Mouse (Mus musculus): ENCODE results near the gene Arpc1b. TPM values are rescaled to one million over a fixed set of nuclear protein-coding genes. Genes with fewer than 3 reads are reported as not detected.
"Not testable (repeated sequence)": the region's sequence is repeated elsewhere in the genome, so short reads cannot be mapped to it uniquely, and the experiment has no call there.

Arpc1b gene
- polyA plus RNA-seq (2015; fragmentation: Nextera tagmentation; extraction: Ambion mirVana) = 95.1 and 106 TPM in 2 replicates

GRCm38 (mm10) chr5:145114071-145114605, at the start of gene Arpc1b:
TSS of gene Arpc1b (plus strand) at chr5:145114215.
- H3K36me3 ChIP-seq = peaks cover 32% of the 10 kb centered on the region
- H3K9me3 ChIP-seq = no peaks in the 10 kb centered on the region
- peak within 1 kb of the TSS; percentile 45 for H3K4me3 ChIP-seq
- peak; percentile 30 for ATAC-seq (ENCODE audit: low read depth)
- under 1% methylated on average over 53 of the region's 53 CpGs for WGBS
- H3K4me2 ChIP-seq = peak within 1 kb of the TSS; percentile 60
- peaks cover 15% of the 10 kb centered on the region for H3K4me1 ChIP-seq (replicated peaks)
- H3K27me3 ChIP-seq = peaks cover 21% of the 10 kb centered on the region
- peak within 1 kb of the TSS; percentile 65 for H3K9ac ChIP-seq
- H3K27ac ChIP-seq (replicated peaks) = no peak within 1 kb of the TSS

DNA sequence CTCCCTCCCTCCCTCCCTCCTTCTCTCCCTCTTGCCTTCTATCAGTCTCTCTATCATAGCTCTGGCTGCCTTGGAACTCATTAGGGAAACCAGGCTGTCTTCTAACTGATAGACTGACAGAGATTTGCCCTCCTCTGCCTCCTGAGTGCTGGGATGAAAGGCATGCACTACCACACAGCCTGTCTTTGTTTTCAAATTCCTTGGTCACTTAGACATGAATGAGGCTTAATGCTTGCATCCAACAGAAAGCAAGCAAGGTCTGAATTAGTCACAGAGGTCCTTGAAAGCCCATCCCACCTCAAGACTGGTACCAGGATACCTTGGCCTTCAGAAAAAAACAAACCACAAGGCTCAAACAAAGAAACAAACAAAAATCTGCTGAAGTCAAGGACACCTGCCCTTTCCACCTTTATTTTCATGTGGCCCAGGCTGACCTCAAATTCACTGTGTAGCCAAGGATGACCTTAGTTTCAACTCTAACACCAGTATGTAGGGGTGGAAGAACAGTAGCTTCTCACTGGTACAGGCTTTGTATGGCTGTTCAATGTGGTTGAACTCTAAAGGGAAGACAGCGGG, 49.2 kb upstream of the Arpc1b start:
- no peaks in the 10 kb centered on the region for H3K9me3 ChIP-seq
- H3K27ac ChIP-seq (replicated peaks) = no peak overlapping the region
- 0 out of 2 replicates have a peak, but pooled peaks cover 7% of the 10 kb centered on the region for H3K27me3 ChIP-seq
- ATAC-seq (ENCODE audit: low read depth) = no peak
- WGBS = 92% methylated on average over 1 of the region's 1 CpGs
- no peak overlapping the region for H3K4me2 ChIP-seq
- H3K4me3 ChIP-seq = no peak overlapping the region
- no peaks in the 10 kb centered on the region for H3K36me3 ChIP-seq
- no peak overlapping the region for H3K9ac ChIP-seq
- no peaks in the 10 kb centered on the region for H3K4me1 ChIP-seq (replicated peaks)

DNA sequence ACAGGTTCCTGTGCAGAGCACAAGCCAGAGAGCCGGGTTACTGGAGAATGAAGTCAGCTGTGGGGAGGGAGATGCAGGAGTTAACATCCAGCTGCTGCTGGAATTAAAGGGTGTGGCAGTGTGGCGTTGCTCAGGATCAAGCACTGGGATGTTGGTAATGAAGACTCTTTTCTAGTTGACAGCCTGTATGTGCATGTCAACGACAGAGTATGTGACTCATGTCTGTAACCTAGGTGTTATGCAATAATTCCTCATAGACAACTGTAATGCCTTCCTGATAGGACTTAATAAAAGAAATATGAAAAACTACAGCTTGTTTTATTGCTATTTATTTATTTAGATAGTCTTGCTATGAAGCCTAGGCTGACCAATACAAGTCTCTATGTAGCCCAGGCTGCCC, 45.2 kb upstream of the Arpc1b start:
- no peaks in the 10 kb centered on the region for H3K9me3 ChIP-seq
- ATAC-seq (ENCODE audit: low read depth) = no peak
- WGBS = 63% methylated on average over 3 of the region's 3 CpGs
- H3K36me3 ChIP-seq = no peaks in the 10 kb centered on the region
- no peak overlapping the region for H3K27ac ChIP-seq (replicated peaks)
- H3K4me2 ChIP-seq = no peak overlapping the region
- H3K4me3 ChIP-seq = no peak overlapping the region
- H3K9ac ChIP-seq = no peak overlapping the region
- H3K4me1 ChIP-seq (replicated peaks) = no peaks in the 10 kb centered on the region
- 0 out of 2 replicates have a peak, but pooled peaks cover 7% of the 10 kb centered on the region for H3K27me3 ChIP-seq

GRCm38 (mm10) chr5:145069707-145070106, 44.3 kb upstream of the Arpc1b start:
- peak; percentile 43; the same call in 1 of the 2 replicates for ATAC-seq (ENCODE audit: low read depth)
- 0% methylated on average over 5 of the region's 5 CpGs for WGBS

DNA sequence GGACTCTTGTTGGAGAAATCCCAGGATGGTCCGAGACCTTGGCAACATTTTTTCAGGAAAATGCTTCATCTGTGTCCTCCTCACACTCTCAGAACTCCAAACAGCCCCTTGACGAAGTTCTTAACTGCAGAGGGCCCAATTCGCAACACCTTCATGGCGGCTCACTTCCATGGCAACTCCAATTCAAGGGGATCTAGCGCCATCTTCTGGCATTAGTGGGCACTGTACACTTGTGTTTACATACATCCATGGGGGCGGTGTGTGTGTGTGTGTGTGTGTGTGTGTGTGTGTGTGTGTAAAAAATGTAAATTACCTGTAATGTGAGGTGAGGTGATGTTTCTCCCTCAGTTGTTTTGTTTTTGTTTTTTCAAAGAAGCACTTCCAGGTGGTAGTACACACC, 42.7 kb upstream of the Arpc1b start:
- no peaks in the 10 kb centered on the region for H3K9me3 ChIP-seq
- WGBS = 58% methylated on average over 6 of the region's 6 CpGs
- H3K27me3 ChIP-seq = 0 out of 2 replicates have a peak, but pooled peaks cover 7% of the 10 kb centered on the region
- no peak for ATAC-seq (ENCODE audit: low read depth)
- H3K4me1 ChIP-seq (replicated peaks) = no peaks in the 10 kb centered on the region
- H3K4me2 ChIP-seq = no peak overlapping the region
- H3K36me3 ChIP-seq = no peaks in the 10 kb centered on the region
- no peak overlapping the region for H3K4me3 ChIP-seq
- no peak overlapping the region for H3K9ac ChIP-seq
- no peak overlapping the region for H3K27ac ChIP-seq (replicated peaks)

More at GRCm38 (mm10) chr5:145069707-145070106, 44.3 kb upstream of the Arpc1b start:
- Histone ChIP-seq H3K27ac (replicated peaks) (no peak overlapping the region), H3K9ac (no peak overlapping the region), H3K4me2 (no peak overlapping the region), H3K27me3 (0 out of 2 replicates have a peak, but pooled peaks cover 7% of the 10 kb centered on the region), H3K4me1 (replicated peaks) (no peaks in the 10 kb centered on the region), H3K4me3 (no peak overlapping the region), H3K36me3 (no peaks in the 10 kb centered on the region), H3K9me3 (no peaks in the 10 kb centered on the region)

DNA sequence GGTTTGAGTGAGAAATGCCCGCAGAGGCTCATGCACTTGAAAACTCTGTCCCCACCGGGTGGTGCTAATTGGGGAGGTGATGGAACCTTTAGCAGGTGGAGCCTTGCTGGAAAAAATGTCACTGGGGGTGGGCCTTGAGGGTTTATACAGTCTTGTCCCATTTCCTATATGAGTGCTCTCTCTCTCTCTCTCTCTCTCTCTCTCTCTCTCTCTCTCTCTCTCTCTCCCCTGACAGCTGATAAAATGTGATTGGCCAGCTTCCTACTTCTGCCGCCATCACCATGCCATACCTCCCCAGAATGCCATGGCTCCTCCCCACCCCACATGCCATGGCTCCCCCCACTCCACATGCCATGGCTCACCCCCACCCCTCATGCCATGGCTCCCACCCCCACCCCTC, 38.9 kb upstream of the Arpc1b start:
- H3K27me3 ChIP-seq = no peaks in the 10 kb centered on the region
- 66% methylated on average over 3 of the region's 3 CpGs for WGBS
- no peaks in the 10 kb centered on the region for H3K9me3 ChIP-seq
- H3K36me3 ChIP-seq = no peaks in the 10 kb centered on the region
- H3K27ac ChIP-seq (replicated peaks) = no peak overlapping the region
- H3K9ac ChIP-seq = no peak overlapping the region
- no peak overlapping the region for H3K4me3 ChIP-seq
- no peak for ATAC-seq (ENCODE audit: low read depth)
- H3K4me1 ChIP-seq (replicated peaks) = no peaks in the 10 kb centered on the region
- H3K4me2 ChIP-seq = no peak overlapping the region

DNA sequence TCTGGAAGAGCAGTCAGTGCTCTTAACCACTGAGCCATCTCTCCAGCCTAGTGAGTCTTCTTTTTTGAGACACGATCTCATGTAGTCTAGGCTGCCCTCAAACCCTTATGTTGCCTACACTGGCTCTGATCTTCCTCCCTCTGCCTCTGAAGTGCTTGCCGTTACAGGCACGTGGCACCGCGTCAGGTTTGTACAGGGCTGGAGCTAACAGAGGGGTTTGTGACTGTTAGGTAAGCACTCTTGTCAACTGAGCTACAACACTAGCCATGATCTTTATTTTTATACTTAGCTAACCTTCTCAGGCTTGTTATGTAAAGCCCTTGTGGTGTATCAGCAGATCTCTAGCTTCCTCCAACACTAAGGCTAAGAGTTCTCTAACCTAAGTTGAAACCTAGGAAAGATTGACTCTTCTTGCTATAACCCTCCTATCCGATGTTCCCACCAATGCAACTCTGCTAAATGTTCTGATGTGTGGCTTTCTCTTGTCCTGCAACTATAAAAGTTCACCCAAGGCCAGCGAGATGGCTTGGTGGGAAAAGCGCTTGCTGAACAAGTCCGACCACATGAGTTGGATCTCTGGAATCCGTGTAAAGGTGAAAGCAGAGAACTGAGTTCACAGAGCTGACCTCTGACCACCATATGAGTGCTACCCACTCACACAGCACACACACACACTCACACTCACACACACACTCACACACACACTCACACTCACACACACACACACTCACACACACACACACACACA, 32.0 kb upstream of the Arpc1b start:
- WGBS = 90% methylated on average over 10 of the region's 10 CpGs
- Histone ChIP-seq H3K4me3 (no peak overlapping the region), H3K9ac (no peak overlapping the region), H3K27ac (replicated peaks) (no peak overlapping the region), H3K9me3 (no peaks in the 10 kb centered on the region), H3K4me2 (no peak overlapping the region), H3K36me3 (peaks cover 4% of the 10 kb centered on the region; the same call in 1 of the 2 replicates), H3K27me3 (no peaks in the 10 kb centered on the region), H3K4me1 (replicated peaks) (peaks cover 19% of the 10 kb centered on the region)
- ATAC-seq (ENCODE audit: low read depth) = no peak

GRCm38 (mm10) chr5:145083201-145083600, 30.8 kb upstream of the Arpc1b start:
- not testable (repeated sequence) for H3K36me3 ChIP-seq
- peak; percentile 44 for ATAC-seq (ENCODE audit: low read depth)
- WGBS = 60% methylated on average over 6 of the region's 6 CpGs

GRCm38 (mm10) chr5:145083632-145084451, 30.2 kb upstream of the Arpc1b start, which contains the start of the genes Arpc1a and Kpna7:
TSS of gene Arpc1a (plus strand) at chr5:145083830.
TSS of gene Kpna7 (minus strand) at chr5:145084030.
- peaks cover 13% of the 10 kb centered on the region for H3K36me3 ChIP-seq
- WGBS = 1% methylated on average over 54 of the region's 54 CpGs
- H3K4me3 ChIP-seq = peak within 1 kb of the TSS; percentile 78
- no peaks in the 10 kb centered on the region for H3K9me3 ChIP-seq
- H3K27ac ChIP-seq (replicated peaks) = peak within 1 kb of the TSS; percentile 91
- peak within 1 kb of the TSS; percentile 94 for H3K9ac ChIP-seq
- peak; percentile 97 for ATAC-seq (ENCODE audit: low read depth)
- peak within 1 kb of the TSS; percentile 83 for H3K4me2 ChIP-seq
- H3K4me1 ChIP-seq (replicated peaks) = peaks cover 19% of the 10 kb centered on the region
- no peaks in the 10 kb centered on the region for H3K27me3 ChIP-seq

More at GRCm38 (mm10) chr5:145083201-145083600, 30.8 kb upstream of the Arpc1b start:
- H3K27me3 ChIP-seq, H3K9me3 ChIP-seq: not testable (repeated sequence)
- Histone ChIP-seq H3K4me1 (replicated peaks) (peaks cover 19% of the 10 kb centered on the region), H3K4me2 (peak overlapping the region; percentile 83), H3K4me3 (peak overlapping the region; percentile 78), H3K27ac (replicated peaks) (peak overlapping the region; percentile 91), H3K9ac (peak overlapping the region; percentile 94)

DNA sequence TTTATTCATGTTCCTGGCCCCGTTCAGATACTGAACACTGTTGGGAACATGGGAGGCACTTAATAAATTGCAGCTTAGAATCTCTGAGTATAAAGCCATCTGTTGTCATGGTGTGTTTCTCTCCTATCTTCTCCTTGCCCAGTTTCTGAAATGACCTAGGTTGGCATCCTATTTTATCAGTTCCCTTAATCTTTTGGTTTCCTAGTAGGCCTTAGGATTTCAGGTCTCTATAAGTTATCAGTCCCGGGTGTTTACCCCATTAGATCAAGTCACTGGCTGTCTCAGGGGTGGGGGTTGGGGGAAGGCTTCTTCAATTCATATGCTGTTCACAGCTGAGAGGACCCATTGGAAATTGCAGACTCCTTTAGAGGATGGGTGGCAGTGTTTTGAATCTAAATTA, 29.2 kb upstream of the Arpc1b start:
- H3K36me3 ChIP-seq = peaks cover 13% of the 10 kb centered on the region
- peak overlapping the region; percentile 78 for H3K4me3 ChIP-seq
- H3K27ac ChIP-seq (replicated peaks) = no peak overlapping the region
- H3K4me2 ChIP-seq = peak overlapping the region; percentile 83
- H3K27me3 ChIP-seq = no peaks in the 10 kb centered on the region
- peaks cover 19% of the 10 kb centered on the region for H3K4me1 ChIP-seq (replicated peaks)
- H3K9ac ChIP-seq = peak overlapping the region; percentile 94
- H3K9me3 ChIP-seq = no peaks in the 10 kb centered on the region
- WGBS = 77% methylated on average over 2 of the region's 2 CpGs
- no peak for ATAC-seq (ENCODE audit: low read depth)

DNA sequence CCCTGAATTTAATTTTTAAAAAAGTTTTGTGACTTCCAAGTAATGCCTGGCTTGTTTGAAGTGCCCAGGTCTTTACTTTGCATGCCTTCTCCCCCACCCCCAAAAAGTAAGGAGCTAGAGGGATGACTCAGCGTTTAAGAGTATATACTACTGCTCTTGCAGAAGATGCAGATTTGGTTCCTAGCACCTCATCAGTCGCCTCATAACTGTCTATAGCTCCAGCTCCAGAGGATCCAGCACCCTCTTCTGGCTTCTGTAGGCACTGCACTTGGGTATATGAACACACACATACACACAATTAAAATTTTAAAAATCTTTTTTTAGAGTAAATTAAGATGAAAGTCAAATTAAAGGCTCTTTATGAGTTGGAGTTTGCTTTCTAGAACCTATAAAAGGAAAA, 25.8 kb upstream of the Arpc1b start:
- H3K27me3 ChIP-seq = no peaks in the 10 kb centered on the region
- no peak overlapping the region for H3K27ac ChIP-seq (replicated peaks)
- 92% methylated on average over 2 of the region's 2 CpGs for WGBS
- no peak overlapping the region for H3K9ac ChIP-seq
- peaks cover 34% of the 10 kb centered on the region for H3K36me3 ChIP-seq
- no peak for ATAC-seq (ENCODE audit: low read depth)
- H3K4me2 ChIP-seq = no peak overlapping the region
- no peak overlapping the region for H3K4me3 ChIP-seq
- H3K4me1 ChIP-seq (replicated peaks) = peaks cover 19% of the 10 kb centered on the region
- no peaks in the 10 kb centered on the region for H3K9me3 ChIP-seq

Measured in neural tube, embryonic 13.5 days (tissue).